Mouse (Mus musculus): ENCODE measurements around the gene Ctnnd2. TPM values are rescaled to one million over a fixed set of nuclear protein-coding genes. Genes with fewer than 3 reads are reported as not detected.

Ctnnd2 gene
- polyA plus RNA-seq, 1 experiment from 2014 or later = 0.91 TPM

- no peak overlapping the region for H3K4me3 ChIP-seq
- no peaks in the 10 kb centered on the region for H3K36me3 ChIP-seq
- H3K27me3 ChIP-seq (replicated peaks) = no peaks in the 10 kb centered on the region
- 41% methylated on average over 2 of the region's 2 CpGs for WGBS
- H3K9me3 ChIP-seq = no peaks in the 10 kb centered on the region
- 0 out of 2 replicates have a peak, but pooled peaks cover under 1% of the 10 kb centered on the region for H3K4me1 ChIP-seq
- H3K27ac ChIP-seq (replicated peaks) = no peak overlapping the region
- ATAC-seq (ENCODE audit: extremely low read depth, insufficient number of reproducible peaks, low FRiP score, low TSS enrichment) = no peak
- no peak overlapping the region for H3K4me2 ChIP-seq
- H3K9ac ChIP-seq = no peak overlapping the region
Observed at GRCm38 (mm10) chr15:30333336-30334310, 161.2 kb downstream of the Ctnnd2 start.

- Histone ChIP-seq H3K4me1 (0 out of 2 replicates have a peak, but pooled peaks cover 5% of the 10 kb centered on the region), H3K36me3 (no peaks in the 10 kb centered on the region), H3K4me2 (no peak overlapping the region), H3K27me3 (replicated peaks) (no peaks in the 10 kb centered on the region), H3K9ac (no peak overlapping the region), H3K4me3 (no peak overlapping the region), H3K27ac (replicated peaks) (no peak overlapping the region), H3K9me3 (no peaks in the 10 kb centered on the region)
- no peak for ATAC-seq (ENCODE audit: extremely low read depth, insufficient number of reproducible peaks, low FRiP score, low TSS enrichment)
- 40% methylated on average over 6 of the region's 6 CpGs for WGBS
Observed at GRCm38 (mm10) chr15:30338585-30339197, 166.3 kb downstream of the Ctnnd2 start.

GRCm38 (mm10) chr15:30345754-30346153, 173.4 kb downstream of the Ctnnd2 start:
- Histone ChIP-seq H3K4me1 (no peaks in the 10 kb centered on the region), H3K36me3 (no peaks in the 10 kb centered on the region), H3K4me3 (no peak overlapping the region), H3K27me3 (replicated peaks) (no peaks in the 10 kb centered on the region), H3K9me3 (peaks cover 3% of the 10 kb centered on the region; the same call in 1 of the 2 replicates), H3K9ac (no peak overlapping the region), H3K4me2 (no peak overlapping the region), H3K27ac (replicated peaks) (no peak overlapping the region)
- WGBS = 80% methylated on average over 5 of the region's 5 CpGs
- ATAC-seq (ENCODE audit: extremely low read depth, insufficient number of reproducible peaks, low FRiP score, low TSS enrichment) = no peak

GRCm38 (mm10) chr15:30364491-30364890, 192.1 kb downstream of the Ctnnd2 start:
- no peak overlapping the region for H3K4me2 ChIP-seq

GRCm38 (mm10) chr15:30369997-30370396, 197.6 kb downstream of the Ctnnd2 start:
- no peak overlapping the region for H3K4me3 ChIP-seq
- H3K9ac ChIP-seq = no peak overlapping the region
- H3K36me3 ChIP-seq = no peaks in the 10 kb centered on the region
- H3K27me3 ChIP-seq (replicated peaks) = no peaks in the 10 kb centered on the region
- no peak overlapping the region for H3K27ac ChIP-seq (replicated peaks)
- no peak for ATAC-seq (ENCODE audit: extremely low read depth, insufficient number of reproducible peaks, low FRiP score, low TSS enrichment)
- 74% methylated on average over 7 of the region's 7 CpGs for whole genome bisulfite sequencing
- H3K9me3 ChIP-seq = no peaks in the 10 kb centered on the region
- H3K4me1 ChIP-seq = no peaks in the 10 kb centered on the region
- H3K4me2 ChIP-seq = no peak overlapping the region

More at GRCm38 (mm10) chr15:30364491-30364890, 192.1 kb downstream of the Ctnnd2 start:
- Histone ChIP-seq H3K4me1 (no peaks in the 10 kb centered on the region), H3K9me3 (no peaks in the 10 kb centered on the region), H3K27me3 (replicated peaks) (no peaks in the 10 kb centered on the region), H3K4me3 (no peak overlapping the region), H3K9ac (no peak overlapping the region), H3K27ac (replicated peaks) (no peak overlapping the region), H3K36me3 (no peaks in the 10 kb centered on the region)
- no peak for ATAC-seq (ENCODE audit: extremely low read depth, insufficient number of reproducible peaks, low FRiP score, low TSS enrichment)
- WGBS = 72% methylated on average over 1 of the region's 1 CpGs

GRCm38 (mm10) chr15:30371151-30371550, 198.8 kb downstream of the Ctnnd2 start:
- Histone ChIP-seq H3K27me3 (replicated peaks) (no peaks in the 10 kb centered on the region), H3K27ac (replicated peaks) (no peak overlapping the region), H3K4me2 (no peak overlapping the region), H3K4me3 (no peak overlapping the region), H3K9me3 (no peaks in the 10 kb centered on the region), H3K9ac (no peak overlapping the region), H3K36me3 (no peaks in the 10 kb centered on the region), H3K4me1 (no peaks in the 10 kb centered on the region)
- WGBS = 79% methylated on average over 2 of the region's 2 CpGs
- no peak for ATAC-seq (ENCODE audit: extremely low read depth, insufficient number of reproducible peaks, low FRiP score, low TSS enrichment)

- no peak overlapping the region for H3K4me2 ChIP-seq
- WGBS = 74% methylated on average over 6 of the region's 6 CpGs
- no peak overlapping the region for H3K27ac ChIP-seq (replicated peaks)
- H3K9ac ChIP-seq = no peak overlapping the region
- H3K36me3 ChIP-seq = no peaks in the 10 kb centered on the region
- no peaks in the 10 kb centered on the region for H3K9me3 ChIP-seq
- no peaks in the 10 kb centered on the region for H3K27me3 ChIP-seq (replicated peaks)
- no peak overlapping the region for H3K4me3 ChIP-seq
- H3K4me1 ChIP-seq = no peaks in the 10 kb centered on the region
- no peak for ATAC-seq (ENCODE audit: extremely low read depth, insufficient number of reproducible peaks, low FRiP score, low TSS enrichment)
Observed at GRCm38 (mm10) chr15:30373654-30374215, 201.3 kb downstream of the Ctnnd2 start.

GRCm38 (mm10) chr15:30374907-30375306, 202.5 kb downstream of the Ctnnd2 start:
- Histone ChIP-seq H3K36me3 (no peaks in the 10 kb centered on the region), H3K4me3 (no peak overlapping the region), H3K9me3 (no peaks in the 10 kb centered on the region), H3K27me3 (replicated peaks) (no peaks in the 10 kb centered on the region), H3K4me1 (no peaks in the 10 kb centered on the region), H3K9ac (no peak overlapping the region), H3K4me2 (no peak overlapping the region), H3K27ac (replicated peaks) (no peak overlapping the region)
- no peak for ATAC-seq (ENCODE audit: extremely low read depth, insufficient number of reproducible peaks, low FRiP score, low TSS enrichment)
- WGBS = 86% methylated on average over 5 of the region's 5 CpGs

GRCm38 (mm10) chr15:30383075-30383842, 210.9 kb downstream of the Ctnnd2 start:
- H3K9ac ChIP-seq = no peak overlapping the region
- H3K4me1 ChIP-seq = peaks cover 10% of the 10 kb centered on the region
- H3K27me3 ChIP-seq (replicated peaks) = no peaks in the 10 kb centered on the region
- peak overlapping the region; percentile 35; the same call in 1 of the 2 replicates for H3K4me2 ChIP-seq
- no peak for ATAC-seq (ENCODE audit: extremely low read depth, insufficient number of reproducible peaks, low FRiP score, low TSS enrichment)
- 23% methylated on average over 9 of the region's 9 CpGs for WGBS
- no peak overlapping the region for H3K27ac ChIP-seq (replicated peaks)
- no peaks in the 10 kb centered on the region for H3K36me3 ChIP-seq
- no peaks in the 10 kb centered on the region for H3K9me3 ChIP-seq
- no peak overlapping the region for H3K4me3 ChIP-seq

- Histone ChIP-seq H3K27ac (replicated peaks) (no peak overlapping the region), H3K9ac (no peak overlapping the region), H3K4me2 (no peak overlapping the region), H3K4me3 (no peak overlapping the region), H3K4me1 (peaks cover 10% of the 10 kb centered on the region), H3K27me3 (replicated peaks) (no peaks in the 10 kb centered on the region), H3K36me3 (no peaks in the 10 kb centered on the region), H3K9me3 (no peaks in the 10 kb centered on the region)
- WGBS = 78% methylated on average over 5 of the region's 5 CpGs
- ATAC-seq (ENCODE audit: extremely low read depth, insufficient number of reproducible peaks, low FRiP score, low TSS enrichment) = no peak
Observed at GRCm38 (mm10) chr15:30384386-30384785, 212.0 kb downstream of the Ctnnd2 start.

GRCm38 (mm10) chr15:30386489-30386888, 214.1 kb downstream of the Ctnnd2 start:
- Histone ChIP-seq H3K9ac (no peak overlapping the region), H3K9me3 (no peaks in the 10 kb centered on the region), H3K4me2 (no peak overlapping the region), H3K4me1 (peaks cover 10% of the 10 kb centered on the region), H3K4me3 (no peak overlapping the region), H3K27ac (replicated peaks) (no peak overlapping the region), H3K36me3 (no peaks in the 10 kb centered on the region), H3K27me3 (replicated peaks) (no peaks in the 10 kb centered on the region)
- no peak for ATAC-seq (ENCODE audit: extremely low read depth, insufficient number of reproducible peaks, low FRiP score, low TSS enrichment)
